Mouse (Mus musculus): Measurements from ENCODE around the gene Gm8229. TPM values are rescaled to one million over a fixed set of nuclear protein-coding genes. Genes with fewer than 3 reads are reported as not detected.
"Not testable (repeated sequence)": the region's sequence is repeated elsewhere in the genome, so short reads cannot be mapped to it uniquely, and the experiment has no call there.

Gene Gm8229
- polyA plus RNA-seq (2015; fragmentation: Nextera tagmentation; extraction: Ambion mirVana), result not detected in 2 replicates

DNA sequence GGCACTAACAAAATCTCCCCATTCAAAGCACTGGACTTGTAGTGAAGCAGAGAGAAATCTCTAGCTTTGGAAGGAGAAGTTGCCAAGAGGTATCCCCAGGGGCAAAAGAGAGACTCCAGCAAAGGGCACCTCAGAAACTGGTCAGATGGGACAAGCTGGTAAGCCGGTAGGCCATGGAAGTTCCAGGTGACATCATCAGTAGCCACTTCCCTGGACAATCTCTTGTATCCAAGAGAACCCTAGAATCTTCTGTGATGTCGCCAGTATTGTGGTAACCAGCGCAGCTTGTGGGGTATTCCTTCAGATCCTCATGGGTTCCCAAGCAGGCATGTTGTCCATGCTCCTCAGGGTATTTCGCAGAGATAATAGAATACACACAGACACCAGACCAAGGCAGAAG is at the start of gene Gm8229:
Gene Gm8229, plus strand, starts transcription at position 301 of the 400 bp plus-strand sequence.
- not testable (repeated sequence) for H3K9ac ChIP-seq (ENCODE audit: low read length); H3K27ac ChIP-seq (ENCODE audit: low read length); H3K27me3 ChIP-seq (ENCODE audit: control insufficient read depth, insufficient read depth, low read depth, low read length); ATAC-seq (ENCODE audit: low read depth); H3K4me2 ChIP-seq (ENCODE audit: low read depth, low read length); H3K4me3 ChIP-seq (ENCODE audit: low read length); H3K9me3 ChIP-seq (ENCODE audit: control insufficient read depth, low read length); H3K4me1 ChIP-seq (replicated peaks; ENCODE audit: control insufficient read depth, insufficient read depth, low read length); H3K36me3 ChIP-seq (ENCODE audit: control insufficient read depth, insufficient read depth, low read length)
- 90% methylated on average over 4 of the region's 4 CpGs for WGBS

DNA sequence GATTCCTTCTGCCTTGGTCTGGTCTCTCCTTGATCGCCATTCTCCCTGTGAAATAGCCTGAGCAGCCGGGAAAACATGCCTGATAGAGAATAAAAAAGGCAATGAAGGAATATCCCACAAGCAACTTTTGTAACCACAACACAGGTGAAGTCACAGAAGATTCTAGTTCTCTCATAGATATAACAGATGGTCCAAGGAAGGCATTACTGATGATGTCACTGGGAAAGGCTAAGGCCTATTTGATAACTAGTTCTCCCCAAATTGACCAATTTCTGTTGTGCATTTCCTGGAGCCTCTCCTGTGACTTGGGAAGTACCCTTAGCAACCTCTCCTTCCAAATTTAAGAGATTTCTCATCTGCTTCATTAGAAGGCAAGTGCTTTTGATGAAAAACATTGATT is 26.7 kb upstream of the Gm8229 start, which contains the start of gene Gm5930:
Gene Gm5930, minus strand, starts transcription at position 101 of the 400 bp plus-strand sequence.
- not testable (repeated sequence) for H3K4me1 ChIP-seq (replicated peaks; ENCODE audit: control insufficient read depth, insufficient read depth, low read length); ATAC-seq (ENCODE audit: low read depth); H3K4me3 ChIP-seq (ENCODE audit: low read length); H3K27me3 ChIP-seq (ENCODE audit: control insufficient read depth, insufficient read depth, low read depth, low read length); H3K4me2 ChIP-seq (ENCODE audit: low read depth, low read length); H3K27ac ChIP-seq (ENCODE audit: low read length); H3K36me3 ChIP-seq (ENCODE audit: control insufficient read depth, insufficient read depth, low read length); H3K9me3 ChIP-seq (ENCODE audit: control insufficient read depth, low read length); H3K9ac ChIP-seq (ENCODE audit: low read length)
- no CpG with 5 or more reads among the region's 2 CpGs for whole genome bisulfite sequencing

DNA sequence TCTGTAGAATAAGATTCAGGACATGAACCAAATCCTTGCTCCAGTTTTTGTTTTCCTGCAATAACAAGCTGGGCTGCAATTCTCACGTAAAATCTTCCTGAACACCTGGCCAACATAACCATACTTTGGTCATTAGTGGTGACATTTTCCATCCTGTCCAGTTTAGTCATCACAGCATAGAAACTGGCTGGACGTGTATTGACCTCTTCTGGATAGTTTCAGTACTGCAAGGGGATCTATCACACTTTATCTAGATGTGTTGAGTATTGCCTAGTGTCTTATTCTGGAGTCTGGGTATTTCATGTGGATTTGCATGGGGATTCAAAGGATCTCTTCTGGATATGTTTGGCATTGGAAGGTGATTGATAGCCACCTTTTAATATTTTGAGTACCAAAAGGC is 3.7 kb upstream of the Gm8229 start:
- WGBS, result 8% methylated on average over 1 of the region's 2 CpGs
- not testable (repeated sequence) for H3K9ac ChIP-seq (ENCODE audit: low read length); ATAC-seq (ENCODE audit: low read depth)

DNA sequence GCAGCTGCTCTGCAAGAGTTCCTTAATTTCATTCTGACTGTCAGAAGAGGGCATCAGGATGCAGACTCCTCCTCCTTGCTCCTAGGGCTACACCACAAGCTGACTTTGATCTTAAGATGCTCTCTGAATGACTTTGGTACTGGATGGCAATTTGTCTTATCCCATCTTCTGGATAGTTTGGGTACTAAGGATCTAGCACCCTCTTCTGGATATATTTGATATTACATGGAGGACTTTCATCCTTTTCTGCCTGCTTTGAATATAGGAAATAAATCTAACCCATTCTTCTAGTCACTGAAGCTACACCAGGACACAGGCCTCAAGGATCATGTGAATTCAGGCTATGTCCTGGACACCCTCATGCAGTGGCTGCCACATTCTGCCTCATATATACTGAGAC is 2.9 kb upstream of the Gm8229 start:
- not testable (repeated sequence) for H3K9ac ChIP-seq (ENCODE audit: low read length); H3K4me2 ChIP-seq (ENCODE audit: low read depth, low read length); H3K4me3 ChIP-seq (ENCODE audit: low read length); ATAC-seq (ENCODE audit: low read depth); H3K4me1 ChIP-seq (replicated peaks; ENCODE audit: control insufficient read depth, insufficient read depth, low read length); H3K27ac ChIP-seq (ENCODE audit: low read length); H3K27me3 ChIP-seq (ENCODE audit: control insufficient read depth, insufficient read depth, low read depth, low read length); H3K36me3 ChIP-seq (ENCODE audit: control insufficient read depth, insufficient read depth, low read length); H3K9me3 ChIP-seq (ENCODE audit: control insufficient read depth, low read length)

More for the DNA sequence above, 3.7 kb upstream of the Gm8229 start:
- H3K4me2 ChIP-seq (ENCODE audit: low read depth, low read length); H3K4me1 ChIP-seq (replicated peaks; ENCODE audit: control insufficient read depth, insufficient read depth, low read length); H3K36me3 ChIP-seq (ENCODE audit: control insufficient read depth, insufficient read depth, low read length); H3K27ac ChIP-seq (ENCODE audit: low read length); H3K4me3 ChIP-seq (ENCODE audit: low read length); H3K9me3 ChIP-seq (ENCODE audit: control insufficient read depth, low read length); H3K27me3 ChIP-seq (ENCODE audit: control insufficient read depth, insufficient read depth, low read depth, low read length): not testable (repeated sequence)

GRCm38 (mm10) chr14:44384233-44384632 is 19.1 kb downstream of the Gm8229 start:
- H3K4me2 ChIP-seq (ENCODE audit: low read depth, low read length); H3K36me3 ChIP-seq (ENCODE audit: control insufficient read depth, insufficient read depth, low read length); H3K4me1 ChIP-seq (replicated peaks; ENCODE audit: control insufficient read depth, insufficient read depth, low read length); H3K9me3 ChIP-seq (ENCODE audit: control insufficient read depth, low read length); ATAC-seq (ENCODE audit: low read depth); H3K27me3 ChIP-seq (ENCODE audit: control insufficient read depth, insufficient read depth, low read depth, low read length); H3K27ac ChIP-seq (ENCODE audit: low read length); H3K4me3 ChIP-seq (ENCODE audit: low read length); H3K9ac ChIP-seq (ENCODE audit: low read length): not testable (repeated sequence)
- 71% methylated on average over 4 of the region's 4 CpGs for WGBS

- not testable (repeated sequence) for H3K27ac ChIP-seq (ENCODE audit: low read length); H3K4me3 ChIP-seq (ENCODE audit: low read length); H3K9ac ChIP-seq (ENCODE audit: low read length); H3K4me1 ChIP-seq (replicated peaks; ENCODE audit: control insufficient read depth, insufficient read depth, low read length); H3K36me3 ChIP-seq (ENCODE audit: control insufficient read depth, insufficient read depth, low read length); H3K27me3 ChIP-seq (ENCODE audit: control insufficient read depth, insufficient read depth, low read depth, low read length); H3K4me2 ChIP-seq (ENCODE audit: low read depth, low read length); ATAC-seq (ENCODE audit: low read depth); H3K9me3 ChIP-seq (ENCODE audit: control insufficient read depth, low read length)
- no CpG with 5 or more reads among the region's 2 CpGs for WGBS
Observed at GRCm38 (mm10) chr14:44410588-44410987, 45.4 kb downstream of the Gm8229 start, which contains the start of gene Gm3371. Gm3371 (minus strand) TSS chr14:44410688.

Other genes with a start within 250 kb of the Gm8229 start
- gene Gm3327, start 241.5 kb upstream of the Gm8229 start, polyA plus RNA-seq (2015; fragmentation: Nextera tagmentation; extraction: Ambion mirVana), result not detected in 2 replicates
- gene Gm8212, start 167.7 kb upstream of the Gm8229 start, polyA plus RNA-seq (2015; fragmentation: Nextera tagmentation; extraction: Ambion mirVana), result not detected in 2 replicates
- gene 4930503E14Rik, start 152.1 kb upstream of the Gm8229 start, polyA plus RNA-seq (2015; fragmentation: Nextera tagmentation; extraction: Ambion mirVana), result not detected in 2 replicates
- gene Gm8220, start 79.8 kb upstream of the Gm8229 start, polyA plus RNA-seq (2015; fragmentation: Nextera tagmentation; extraction: Ambion mirVana), result not detected in 2 replicates
- not detected in 2 replicates for gene Gm5930, start 26.8 kb upstream of the Gm8229 start, polyA plus RNA-seq (2015; fragmentation: Nextera tagmentation; extraction: Ambion mirVana)
- not detected in 2 replicates for gene Gm3371, start 45.3 kb downstream of the Gm8229 start, polyA plus RNA-seq (2015; fragmentation: Nextera tagmentation; extraction: Ambion mirVana)
- not detected in 2 replicates for gene Gm8232, start 68.3 kb downstream of the Gm8229 start, polyA plus RNA-seq (2015; fragmentation: Nextera tagmentation; extraction: Ambion mirVana)
- gene BC061237, start 127.1 kb downstream of the Gm8229 start, polyA plus RNA-seq (2015; fragmentation: Nextera tagmentation; extraction: Ambion mirVana), result not detected in 2 replicates
- gene Gm17093, start 152.9 kb downstream of the Gm8229 start, polyA plus RNA-seq (2015; fragmentation: Nextera tagmentation; extraction: Ambion mirVana), result not detected in 2 replicates
- gene Gm8247, start 217.8 kb downstream of the Gm8229 start, polyA plus RNA-seq (2015; fragmentation: Nextera tagmentation; extraction: Ambion mirVana), result not detected in 2 replicates